Mouse (Mus musculus): ENCODE results near the gene Gm14327. TPM values are rescaled to one million over a fixed set of nuclear protein-coding genes. Genes with fewer than 3 reads are reported as not detected.
"Not testable (repeated sequence)": the region's sequence is repeated elsewhere in the genome, so short reads cannot be mapped to it uniquely, and the experiment has no call there.

Gene Gm14327
- polyA plus RNA-seq (2015; fragmentation: Nextera tagmentation; extraction: Ambion mirVana) = 2.2 and 2.9 TPM in 2 replicates

GRCm38 (mm10) chr2:177897046-177897578 lies at the start of gene Gm14327:
TSS of gene Gm14327 (plus strand) at chr2:177897096.
- H3K27me3 ChIP-seq (ENCODE audit: control insufficient read depth, insufficient read depth, low read depth, low read length); H3K27ac ChIP-seq (ENCODE audit: low read length); H3K9me3 ChIP-seq (replicated peaks; ENCODE audit: control insufficient read depth, low read length, poor library complexity, severe bottlenecking); H3K4me2 ChIP-seq (ENCODE audit: low read length); H3K4me1 ChIP-seq (ENCODE audit: control insufficient read depth, insufficient read depth, low read length); H3K9ac ChIP-seq (ENCODE audit: low read depth, low read length); ATAC-seq; H3K36me3 ChIP-seq (ENCODE audit: control insufficient read depth, insufficient read depth, low read length): not testable (repeated sequence)
- H3K4me3 ChIP-seq (ENCODE audit: low read depth, low read length) = peak within 1 kb of the TSS; percentile 19; the same call in 1 of the 2 replicates
- WGBS = 52% methylated on average over 7 of the region's 13 CpGs

- not testable (repeated sequence) for H3K9ac ChIP-seq (ENCODE audit: low read depth, low read length); H3K4me3 ChIP-seq (ENCODE audit: low read depth, low read length); H3K4me2 ChIP-seq (ENCODE audit: low read length); ATAC-seq; H3K9me3 ChIP-seq (replicated peaks; ENCODE audit: control insufficient read depth, low read length, poor library complexity, severe bottlenecking); H3K4me1 ChIP-seq (ENCODE audit: control insufficient read depth, insufficient read depth, low read length); H3K27ac ChIP-seq (ENCODE audit: low read length); H3K27me3 ChIP-seq (ENCODE audit: control insufficient read depth, insufficient read depth, low read depth, low read length); H3K36me3 ChIP-seq (ENCODE audit: control insufficient read depth, insufficient read depth, low read length)
- 93% methylated on average over 2 of the region's 2 CpGs for WGBS
These were observed 34.6 kb upstream of the Gm14327 start for GRCm38 (mm10) chr2:177862254-177862653.

- 95% methylated on average over 14 of the region's 14 CpGs for WGBS
- not testable (repeated sequence) for H3K4me3 ChIP-seq (ENCODE audit: low read depth, low read length)
These were observed 9.2 kb upstream of the Gm14327 start for GRCm38 (mm10) chr2:177887743-177888142.

GRCm38 (mm10) chr2:177898171-177898570 lies 1.3 kb downstream of the Gm14327 start:
- not testable (repeated sequence) for H3K27me3 ChIP-seq (ENCODE audit: control insufficient read depth, insufficient read depth, low read depth, low read length); H3K4me2 ChIP-seq (ENCODE audit: low read length); H3K9me3 ChIP-seq (replicated peaks; ENCODE audit: control insufficient read depth, low read length, poor library complexity, severe bottlenecking); ATAC-seq; H3K4me1 ChIP-seq (ENCODE audit: control insufficient read depth, insufficient read depth, low read length); H3K9ac ChIP-seq (ENCODE audit: low read depth, low read length); H3K4me3 ChIP-seq (ENCODE audit: low read depth, low read length); H3K27ac ChIP-seq (ENCODE audit: low read length); H3K36me3 ChIP-seq (ENCODE audit: control insufficient read depth, insufficient read depth, low read length)
- WGBS = 85% methylated on average over 2 of the region's 3 CpGs

More at GRCm38 (mm10) chr2:177887743-177888142, 9.2 kb upstream of the Gm14327 start:
- not testable (repeated sequence) for H3K27ac ChIP-seq (ENCODE audit: low read length); ATAC-seq; H3K4me1 ChIP-seq (ENCODE audit: control insufficient read depth, insufficient read depth, low read length); H3K4me2 ChIP-seq (ENCODE audit: low read length); H3K9me3 ChIP-seq (replicated peaks; ENCODE audit: control insufficient read depth, low read length, poor library complexity, severe bottlenecking); H3K9ac ChIP-seq (ENCODE audit: low read depth, low read length); H3K27me3 ChIP-seq (ENCODE audit: control insufficient read depth, insufficient read depth, low read depth, low read length); H3K36me3 ChIP-seq (ENCODE audit: control insufficient read depth, insufficient read depth, low read length)

- H3K36me3 ChIP-seq (ENCODE audit: control insufficient read depth, insufficient read depth, low read length); H3K27me3 ChIP-seq (ENCODE audit: control insufficient read depth, insufficient read depth, low read depth, low read length); H3K4me1 ChIP-seq (ENCODE audit: control insufficient read depth, insufficient read depth, low read length); H3K4me3 ChIP-seq (ENCODE audit: low read depth, low read length); H3K9ac ChIP-seq (ENCODE audit: low read depth, low read length); ATAC-seq; H3K4me2 ChIP-seq (ENCODE audit: low read length); H3K9me3 ChIP-seq (replicated peaks; ENCODE audit: control insufficient read depth, low read length, poor library complexity, severe bottlenecking); H3K27ac ChIP-seq (ENCODE audit: low read length): not testable (repeated sequence)
- 95% methylated on average over 3 of the region's 12 CpGs for WGBS
These were observed 6.4 kb downstream of the Gm14327 start for GRCm38 (mm10) chr2:177903276-177903675.

GRCm38 (mm10) chr2:177925563-177926103 lies 28.7 kb downstream of the Gm14327 start, which contains the start of gene Zfp972:
TSS of gene Zfp972 (minus strand) at chr2:177925613.
- H3K4me2 ChIP-seq (ENCODE audit: low read length); H3K9me3 ChIP-seq (replicated peaks; ENCODE audit: control insufficient read depth, low read length, poor library complexity, severe bottlenecking); H3K4me3 ChIP-seq (ENCODE audit: low read depth, low read length); ATAC-seq; H3K4me1 ChIP-seq (ENCODE audit: control insufficient read depth, insufficient read depth, low read length); H3K36me3 ChIP-seq (ENCODE audit: control insufficient read depth, insufficient read depth, low read length); H3K27ac ChIP-seq (ENCODE audit: low read length); H3K27me3 ChIP-seq (ENCODE audit: control insufficient read depth, insufficient read depth, low read depth, low read length); H3K9ac ChIP-seq (ENCODE audit: low read depth, low read length): not testable (repeated sequence)
- 71% methylated on average over 3 of the region's 5 CpGs for WGBS

Other genes starting within 250 kb of the Gm14327 start
- gene Gm14322, start 137.8 kb upstream of the Gm14327 start, polyA plus RNA-seq (2015; fragmentation: Nextera tagmentation; extraction: Ambion mirVana) = 7.1 and 8.3 TPM in 2 replicates
- 37.1 and 39.7 TPM in 2 replicates for gene Gm14325, start 56.8 kb upstream of the Gm14327 start, polyA plus RNA-seq (2015; fragmentation: Nextera tagmentation; extraction: Ambion mirVana)
- gene Zfp972, start 28.5 kb downstream of the Gm14327 start, polyA plus RNA-seq (2015; fragmentation: Nextera tagmentation; extraction: Ambion mirVana) = 0.60 and 0.97 TPM in 2 replicates
- gene Gm14326, start 60.2 kb downstream of the Gm14327 start, polyA plus RNA-seq (2015; fragmentation: Nextera tagmentation; extraction: Ambion mirVana) = 14.6 and 16.2 TPM in 2 replicates
- 9.2 and 9.8 TPM in 2 replicates for gene Zfp971, start 126.2 kb downstream of the Gm14327 start, polyA plus RNA-seq (2015; fragmentation: Nextera tagmentation; extraction: Ambion mirVana)
- gene Zfp931, start 181.4 kb downstream of the Gm14327 start, polyA plus RNA-seq (2015; fragmentation: Nextera tagmentation; extraction: Ambion mirVana) = 13.9 and 15.3 TPM in 2 replicates
- 83.1 and 86.1 TPM in 2 replicates for gene Phactr3, start 221.9 kb downstream of the Gm14327 start, polyA plus RNA-seq (2015; fragmentation: Nextera tagmentation; extraction: Ambion mirVana)